Mouse (Mus musculus) brown adipose tissue, adult 24 weeks (tissue): ENCODE data around the gene Shb. TPM values are rescaled to one million over a fixed set of nuclear protein-coding genes. Genes with fewer than 3 reads are reported as not detected.

Source experiments
- H3K27ac ChIP-seq: fragments of 200-500 bp; replicated peaks from 2 replicates; pipeline ENCODE4 v1.5.1; 2012; ENCODE audit warnings: low read depth, mild to moderate bottlenecking, low read length
- H3K4me1 ChIP-seq: fragments of 200-500 bp; 2 replicates; pipeline ENCODE4 v1.6.1; 2012; ENCODE audit warnings: low read length, mixed read lengths; ENCODE audit not compliant: control insufficient read depth, insufficient read depth, insufficient read length
- H3K4me3 ChIP-seq: fragments of 200-500 bp; 2 replicates; pipeline ENCODE4 v1.5.1; 2012; ENCODE audit warnings: low read depth, mild to moderate bottlenecking, low read length, moderate library complexity; ENCODE audit not compliant: insufficient read depth
- polyA plus RNA-seq: library from polyadenylated mRNA; stranded (reverse); fragments of >200 nt; gene quantifications from 2 replicates; pipeline ENCODE4 v1.2.4, GENCODE M21; 2012; ENCODE audit not compliant: missing spikeins, insufficient read depth, insufficient read length

The Shb gene
- polyA plus RNA-seq, 1 experiment, result 23.1 TPM

DNA sequence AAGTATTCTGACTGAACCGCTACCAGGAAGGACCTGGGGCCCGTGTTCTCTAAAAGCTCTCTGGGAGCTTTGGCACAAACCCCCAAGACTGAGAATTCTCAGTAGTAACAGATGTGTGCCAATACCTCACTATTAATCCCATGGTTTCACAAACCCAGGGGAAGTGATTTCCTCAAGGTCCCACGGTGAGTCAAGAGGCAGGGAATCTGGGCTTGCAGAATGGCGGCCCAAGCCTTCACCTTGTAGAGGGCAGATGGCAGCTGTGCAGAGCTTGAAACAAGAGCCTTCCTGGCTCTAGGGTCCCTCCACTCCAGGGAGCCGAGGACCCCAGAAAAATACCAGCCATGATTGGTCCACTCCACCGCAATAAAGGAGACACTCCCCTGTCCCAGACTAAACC, 28.9 kb downstream of the Shb start:
- Histone ChIP-seq H3K4me1 (peaks cover 44% of the 10 kb centered on the region), H3K4me3 (no peak overlapping the region), H3K27ac (no peak overlapping the region)

DNA sequence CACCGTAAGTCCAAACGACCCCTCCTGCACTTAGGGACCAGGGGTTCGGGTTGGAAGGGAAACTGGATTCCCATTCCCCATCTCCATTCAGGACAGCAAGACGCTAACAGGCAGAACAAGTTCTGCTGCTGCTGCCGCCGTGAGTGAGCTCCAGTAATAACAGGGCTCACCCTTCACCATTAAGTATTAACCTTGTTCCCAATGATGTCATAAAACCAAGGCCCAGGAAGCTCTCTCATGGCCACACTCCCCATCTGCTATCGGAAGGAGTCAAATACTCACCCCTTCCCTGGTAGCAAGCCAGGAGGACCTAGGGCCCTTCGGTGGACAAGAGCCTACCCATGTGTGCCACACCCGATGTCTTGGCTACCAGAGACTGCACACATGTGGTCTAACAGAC, 30.3 kb downstream of the Shb start:
- H3K27ac ChIP-seq, result no peak overlapping the region
- H3K4me1 ChIP-seq, result peaks cover 48% of the 10 kb centered on the region
- no peak overlapping the region for H3K4me3 ChIP-seq

DNA sequence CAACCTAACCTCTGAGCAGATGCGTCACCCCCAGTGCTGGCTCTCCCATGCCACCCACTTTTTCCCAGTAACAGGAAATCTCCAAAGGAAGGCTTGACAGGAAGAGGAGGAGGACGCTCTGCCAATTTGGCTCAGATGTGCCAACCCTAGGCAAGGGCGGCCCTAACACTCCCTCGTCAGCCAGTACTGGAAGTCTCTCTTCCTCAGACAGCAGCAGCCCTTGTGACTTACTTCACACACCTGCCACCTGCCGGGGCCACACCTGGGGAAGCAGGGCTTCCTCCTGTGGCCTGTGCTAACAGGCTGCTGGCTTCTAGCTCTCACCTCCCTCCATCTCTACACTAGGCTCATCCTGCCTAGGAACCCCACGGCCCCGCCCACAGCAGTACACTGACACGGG, 31.9 kb downstream of the Shb start:
- H3K27ac ChIP-seq, result no peak overlapping the region
- H3K4me3 ChIP-seq, result no peak overlapping the region
- peaks cover 41% of the 10 kb centered on the region for H3K4me1 ChIP-seq

DNA sequence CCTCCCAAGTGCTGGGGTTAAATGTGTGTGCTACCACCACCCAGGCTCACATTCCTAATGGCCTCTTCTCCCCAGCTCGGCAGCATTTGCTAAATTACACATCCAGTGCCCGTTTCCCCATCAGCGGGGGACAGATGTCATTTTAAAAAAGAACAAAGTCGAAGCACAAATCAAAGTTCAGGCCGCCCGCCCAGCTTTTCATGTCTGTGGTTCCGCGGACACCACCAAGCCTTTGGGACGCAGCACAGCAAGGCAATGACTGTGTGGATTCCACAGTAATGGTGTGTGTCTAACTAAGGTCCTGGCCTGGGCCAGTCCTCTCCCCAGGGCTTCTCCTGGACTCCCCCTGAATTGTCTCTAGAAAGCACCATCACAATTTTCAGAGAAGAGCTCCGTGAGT, 32.7 kb downstream of the Shb start:
- Histone ChIP-seq H3K4me3 (no peak overlapping the region), H3K27ac (no peak overlapping the region), H3K4me1 (peaks cover 43% of the 10 kb centered on the region)

- H3K27ac ChIP-seq, result no peak overlapping the region
- H3K4me1 ChIP-seq, result peaks cover 42% of the 10 kb centered on the region
- H3K4me3 ChIP-seq, result no peak overlapping the region
These were observed 33.2 kb downstream of the Shb start for GRCm38 (mm10) chr4:45499081-45499480.

DNA sequence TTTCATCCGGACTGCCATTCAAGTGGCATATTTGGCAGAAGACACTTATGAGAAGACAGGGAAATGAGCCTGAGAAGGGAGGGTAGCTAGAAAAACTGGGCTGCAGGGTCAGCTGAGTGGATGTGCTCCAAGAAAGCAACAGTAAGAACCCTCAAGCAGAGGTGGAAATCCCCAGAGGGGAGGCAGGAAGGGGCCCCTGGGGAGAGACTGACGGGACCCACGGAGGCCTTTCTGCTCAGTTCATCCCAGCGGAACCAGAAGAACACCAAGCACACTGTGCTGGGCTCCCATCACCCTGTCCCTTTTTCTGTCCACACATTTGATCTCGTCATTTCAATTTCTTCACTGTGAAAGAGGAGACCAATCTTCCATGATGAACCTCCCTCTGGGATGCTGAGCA, 33.9 kb downstream of the Shb start:
- Histone ChIP-seq H3K4me3 (no peak overlapping the region), H3K4me1 (peaks cover 44% of the 10 kb centered on the region), H3K27ac (no peak overlapping the region)

DNA sequence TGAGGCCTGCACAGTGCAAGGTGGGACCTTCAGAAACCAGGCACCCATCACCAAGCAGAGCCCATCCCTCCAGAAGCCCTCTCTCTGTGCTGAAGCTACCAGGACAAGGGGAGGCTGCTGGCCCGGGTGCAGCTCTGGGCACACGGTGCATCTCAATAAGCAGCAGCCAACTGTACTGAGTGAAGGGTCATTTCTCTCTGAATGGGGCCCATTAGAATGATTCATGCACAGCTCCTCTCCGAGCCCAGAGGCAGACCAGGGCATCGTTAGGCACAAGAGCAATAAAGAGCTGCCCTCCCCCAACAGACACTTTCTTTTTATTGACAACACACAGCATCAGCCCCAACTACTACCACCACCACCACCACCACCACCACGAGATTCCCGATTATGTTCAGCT, 35.0 kb downstream of the Shb start:
- H3K4me1 ChIP-seq, result peaks cover 54% of the 10 kb centered on the region
- H3K27ac ChIP-seq, result no peak overlapping the region
- H3K4me3 ChIP-seq, result no peak overlapping the region

DNA sequence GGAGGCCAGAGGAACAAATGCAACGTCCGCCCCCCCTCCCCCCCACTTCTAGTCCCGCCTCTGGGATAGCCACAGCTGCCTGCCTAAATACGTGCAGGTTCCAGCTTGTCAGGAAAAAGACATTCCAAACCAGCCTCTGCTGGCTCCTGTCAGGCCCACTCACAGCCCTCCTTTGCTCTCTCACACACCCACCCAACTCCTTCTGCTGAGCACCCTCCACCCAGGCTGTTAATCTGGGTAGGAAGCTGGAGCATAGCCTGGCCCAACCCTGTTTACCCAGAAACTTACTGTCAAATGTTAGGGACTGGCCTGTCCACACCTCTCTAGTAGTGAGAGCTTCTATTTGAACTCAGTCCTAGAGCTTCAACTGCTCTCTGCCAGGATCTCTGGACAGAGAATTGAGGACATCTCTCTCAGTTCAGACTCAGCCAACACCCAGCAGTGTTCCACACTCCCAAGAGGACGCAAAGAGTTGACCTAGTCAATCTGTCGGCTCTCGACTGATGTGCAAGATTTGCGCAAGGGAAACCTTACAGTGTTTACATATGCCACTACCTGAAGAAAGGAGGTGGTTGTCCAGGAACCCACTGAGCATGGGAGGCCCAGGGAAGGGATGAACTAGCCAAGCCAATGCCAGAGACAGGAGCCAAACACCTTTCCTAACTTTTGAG, 36.6 kb downstream of the Shb start:
- Histone ChIP-seq H3K27ac (no peak overlapping the region), H3K4me1 (peaks cover 61% of the 10 kb centered on the region), H3K4me3 (no peak overlapping the region)

- Histone ChIP-seq H3K4me1 (peaks cover 74% of the 10 kb centered on the region), H3K4me3 (no peak overlapping the region), H3K27ac (no peak overlapping the region)
These were observed 38.4 kb downstream of the Shb start for GRCm38 (mm10) chr4:45493786-45494400.

- H3K27ac ChIP-seq, result no peak overlapping the region
- no peak overlapping the region for H3K4me3 ChIP-seq
- H3K4me1 ChIP-seq, result peaks cover 73% of the 10 kb centered on the region
These were observed 39.2 kb downstream of the Shb start for GRCm38 (mm10) chr4:45493118-45493517.

DNA sequence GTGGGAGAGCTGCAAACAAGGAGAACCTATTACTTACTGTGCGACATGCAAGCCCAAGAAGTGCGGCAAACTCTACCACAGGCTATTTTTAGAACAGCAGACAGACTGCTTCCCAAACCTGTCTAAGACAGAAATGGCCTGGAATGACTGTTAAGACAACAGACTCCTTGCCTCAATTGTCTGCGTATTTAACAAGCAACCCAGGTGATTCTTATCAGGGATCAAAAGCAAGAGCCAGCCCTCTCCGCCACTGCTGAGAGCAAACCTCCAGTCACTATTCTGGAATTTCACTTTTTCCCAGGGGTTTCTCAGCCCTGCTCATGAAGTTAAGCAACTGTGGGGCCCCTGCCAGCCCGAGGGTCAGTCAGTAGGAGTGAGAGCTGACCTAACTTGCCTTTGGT, 39.6 kb downstream of the Shb start:
- Histone ChIP-seq H3K4me3 (no peak overlapping the region), H3K27ac (no peak overlapping the region), H3K4me1 (peaks cover 70% of the 10 kb centered on the region)

DNA sequence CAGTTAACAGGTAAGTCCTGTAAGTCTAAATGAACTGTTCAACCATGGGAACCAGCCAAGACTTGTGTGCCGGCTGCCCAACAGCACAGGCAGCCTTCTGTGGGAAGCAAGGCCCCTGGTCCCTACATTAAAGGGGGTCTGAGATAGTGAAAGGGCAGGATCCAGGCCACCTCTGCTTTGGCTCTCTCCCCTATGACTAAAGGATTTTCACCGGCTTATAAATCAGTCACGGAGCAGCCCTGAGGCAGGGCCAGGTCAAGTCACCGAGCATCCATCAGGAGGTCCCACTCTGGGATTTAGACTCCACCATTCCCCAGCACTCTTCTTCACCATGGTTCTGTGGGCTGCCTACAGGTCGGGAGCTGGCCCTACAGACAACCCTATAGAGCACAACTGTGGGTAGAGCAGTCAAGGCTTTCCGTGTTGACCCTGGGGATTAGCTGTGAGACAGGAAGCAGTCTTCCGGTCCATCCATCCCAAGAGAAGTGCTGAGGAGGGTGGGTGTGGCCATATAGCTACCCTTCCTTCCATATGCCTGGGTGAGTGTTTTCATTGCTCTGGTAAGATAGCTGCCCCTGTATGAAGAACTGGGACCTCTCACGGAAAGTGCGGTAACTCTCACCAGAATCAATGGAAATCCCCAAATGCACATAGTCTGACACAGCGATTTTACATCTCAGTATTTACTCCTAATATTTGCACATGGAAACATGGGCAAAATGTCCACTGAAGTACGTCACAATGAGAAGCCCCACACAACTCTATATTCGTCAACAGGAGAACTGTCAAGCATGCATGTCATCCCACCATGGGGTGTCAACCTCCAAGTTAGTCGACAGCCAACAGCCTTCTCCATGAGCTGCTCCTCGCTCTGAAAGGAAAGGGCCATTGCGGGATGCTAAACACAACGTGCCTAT, 40.3 kb downstream of the Shb start:
- H3K4me1 ChIP-seq, result peaks cover 72% of the 10 kb centered on the region
- no peak overlapping the region for H3K4me3 ChIP-seq

DNA sequence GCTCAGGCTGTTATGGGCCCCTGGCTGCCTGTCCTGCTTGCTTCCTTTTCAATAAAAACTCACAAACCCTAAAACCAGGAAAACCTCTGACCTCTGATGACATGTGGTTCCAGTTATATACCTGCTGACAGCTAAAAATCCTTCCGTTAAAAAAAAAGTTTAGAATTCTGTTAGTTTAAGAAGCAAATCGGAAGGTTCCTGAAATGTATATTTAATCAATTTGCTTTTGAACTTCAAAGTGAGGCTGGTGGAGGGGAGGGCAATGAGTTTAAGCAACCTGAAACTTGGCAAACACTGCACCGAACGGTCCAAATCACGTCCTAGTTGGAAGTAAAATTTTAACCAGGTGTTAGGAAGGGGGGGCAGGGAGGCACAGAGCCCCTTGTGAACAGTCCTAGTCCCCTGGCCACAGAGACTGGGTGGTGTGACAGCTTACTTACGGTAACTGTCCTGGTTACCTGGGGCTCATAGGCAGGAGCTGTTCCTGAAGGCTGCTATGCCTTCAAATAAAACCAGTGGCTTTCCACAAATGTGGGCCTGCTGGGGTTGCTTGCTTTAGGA, 41.1 kb downstream of the Shb start:
- Histone ChIP-seq H3K27ac (no peak overlapping the region), H3K4me1 (peaks cover 69% of the 10 kb centered on the region), H3K4me3 (no peak overlapping the region)

More for the DNA sequence above, 40.3 kb downstream of the Shb start:
- no peak overlapping the region for H3K27ac ChIP-seq

GRCm38 (mm10) chr4:45490036-45490752, 42.1 kb downstream of the Shb start:
- Histone ChIP-seq H3K4me3 (no peak overlapping the region), H3K4me1 (peaks cover 64% of the 10 kb centered on the region), H3K27ac (peak overlapping the region; percentile 52; the same call in 1 of the 2 replicates)
